Comparison of ENCODE assay signal across 8 mouse cellular contexts in the genomic region with DNA sequence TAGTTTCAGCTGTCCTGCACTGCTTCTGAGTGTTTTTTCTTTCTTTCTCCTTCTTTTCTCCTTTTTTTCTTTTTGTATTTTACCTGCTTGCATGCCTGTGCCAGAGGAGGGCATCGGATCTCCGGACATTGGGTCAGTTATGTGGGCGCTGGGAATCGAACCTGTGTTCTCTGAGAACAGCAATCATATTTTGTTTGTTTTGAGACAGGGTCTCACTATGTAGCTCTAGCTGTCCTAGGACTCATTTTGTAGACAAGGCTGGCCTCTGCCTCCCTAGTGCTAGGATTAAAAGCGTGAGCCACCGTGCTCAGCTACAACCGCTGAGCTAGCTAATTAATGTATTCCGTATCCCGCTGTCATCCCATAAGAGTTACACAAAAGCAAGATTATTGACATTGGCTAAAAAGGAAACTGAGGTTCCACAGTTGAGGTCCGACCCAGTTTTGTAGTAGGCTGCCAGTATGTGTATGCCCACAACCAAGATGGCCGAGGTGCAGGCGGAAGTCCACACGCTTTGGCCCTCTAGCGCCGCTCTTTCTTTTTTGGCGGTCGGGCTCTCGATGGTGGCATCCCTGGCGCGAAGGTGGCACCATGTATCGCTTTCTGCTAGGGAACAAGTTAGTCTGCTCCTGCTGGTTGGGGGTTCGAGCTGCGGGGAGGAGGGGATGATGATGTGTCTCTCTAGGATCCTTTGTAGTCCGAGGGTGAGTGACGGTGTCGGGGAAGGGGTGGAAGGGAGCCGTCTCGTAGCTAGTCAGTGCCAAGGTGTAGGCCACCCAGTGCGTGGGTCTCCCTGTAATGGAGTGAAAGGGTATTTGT. TPM values are rescaled to one million over a fixed set of nuclear protein-coding genes. Genes with fewer than 3 reads are reported as not detected.
DNase-seq lines count a peak whose midpoint lies in the region; ATAC-seq and TF ChIP-seq lines count a peak whose summit lies in the region.

No protein-coding gene starts in this region.

- peak overlapping the region; percentile 71 for H3K9ac ChIP-seq in lung, embryonic 15.5 days

- peak overlapping the region; percentile 76 for H3K4me2 ChIP-seq in lung, embryonic 15.5 days

- peak overlapping the region; percentile 95 for H3K27ac ChIP-seq in hindbrain, embryonic 10.5 days
- H3K27ac ChIP-seq in lung, embryonic 15.5 days, result peak overlapping the region; percentile 97
- peak overlapping the region; percentile 82 for H3K27ac ChIP-seq in olfactory bulb, adult 2 months (ENCODE audit: insufficient read depth, low read depth, low read length)

- no peaks in the 10 kb centered on the region for H3K9me3 ChIP-seq in G1E (replicated peaks)
- no peaks in the 10 kb centered on the region for H3K9me3 ChIP-seq in hindbrain, embryonic 10.5 days
- H3K9me3 ChIP-seq in lung, embryonic 15.5 days, result no peaks in the 10 kb centered on the region

- peaks cover 38% of the 10 kb centered on the region for H3K36me3 ChIP-seq in G1E (replicated peaks)
- H3K36me3 ChIP-seq in hindbrain, embryonic 10.5 days, result peaks cover 24% of the 10 kb centered on the region
- peaks cover 10% of the 10 kb centered on the region for H3K36me3 ChIP-seq in lung, embryonic 15.5 days

- no peak for TF ChIP-seq CTCF in G1E (IDR thresholded peaks at IDR 0.05; ENCODE audit: low read depth, low read length)
- TF ChIP-seq CTCF in olfactory bulb, adult 2 months (IDR thresholded peaks at IDR 0.05; ENCODE audit: insufficient read depth, low read depth, low read length), result no peak

- no peak for TF ChIP-seq POLR2A in olfactory bulb, adult 2 months (IDR thresholded peaks at IDR 0.05; ENCODE audit: insufficient read depth, low read depth, low read length)

- peaks cover 43% of the 10 kb centered on the region for H3K4me1 ChIP-seq in G1E (ENCODE audit: insufficient read depth, low read depth, low read length)
- peaks cover 53% of the 10 kb centered on the region for H3K4me1 ChIP-seq in hindbrain, embryonic 10.5 days (replicated peaks)
- peaks cover 31% of the 10 kb centered on the region for H3K4me1 ChIP-seq in lung, embryonic 15.5 days
- H3K4me1 ChIP-seq in olfactory bulb, adult 2 months (ENCODE audit: control insufficient read depth, insufficient read depth, low read length), result peaks cover 26% of the 10 kb centered on the region

- peak overlapping the region; percentile 83 for H3K4me3 ChIP-seq in G1E (ENCODE audit: low read depth, low read length)
- H3K4me3 ChIP-seq in hindbrain, embryonic 10.5 days, result peak overlapping the region; percentile 97
- peak overlapping the region; percentile 73 for H3K4me3 ChIP-seq in lung, embryonic 15.5 days
- peak overlapping the region; percentile 79 for H3K4me3 ChIP-seq in olfactory bulb, adult 2 months (ENCODE audit: insufficient read depth, low read depth, low read length)

- DNase-seq in G1E (ENCODE audit: low spot score), result no peak
- DNase-seq in cerebellum, adult 9-10 months, result peak; percentile 88
- DNase-seq in frontal cortex, adult 2 months (ENCODE audit: extremely low spot score in 1 of 2, low spot score in 1 of 2), result peak; percentile 65 to 83
- DNase-seq in hindbrain, embryonic 10.5 days (ENCODE audit: low spot score), result peak; percentile 83
- DNase-seq in layer of hippocampus, adult 9-10 months (ENCODE audit: low spot score), result peak; percentile 60
- peak; percentile 82 for DNase-seq in testis, postnatal 14 days (ENCODE audit: low spot score)

- no peak for ATAC-seq in G1E (ENCODE audit: extremely low read depth, insufficient number of reproducible peaks, low FRiP score, poor library complexity, severe bottlenecking)
- peak; percentile 32; the same call in 1 of the 2 replicates for ATAC-seq in lung, embryonic 15.5 days (ENCODE audit: borderline replicate concordance, extremely low read depth, low FRiP score, low TSS enrichment)

- under 1% methylated on average over 29 of the region's 29 CpGs for WGBS in hindbrain, embryonic 10.5 days
- WGBS in lung, embryonic 15.5 days, result under 1% methylated on average over 29 of the region's 29 CpGs
- WGBS in olfactory bulb, adult 2 months, result under 1% methylated on average over 29 of the region's 29 CpGs

- no peaks in the 10 kb centered on the region for H3K27me3 ChIP-seq in G1E (ENCODE audit: insufficient read depth, low read length)
- H3K27me3 ChIP-seq in hindbrain, embryonic 10.5 days (ENCODE audit: insufficient read depth, poor library complexity, severe bottlenecking), result no peaks in the 10 kb centered on the region
- no peaks in the 10 kb centered on the region for H3K27me3 ChIP-seq in lung, embryonic 15.5 days

RNA-seq across cellular contexts. Expression of gene Ier2, which starts 2.1 kb away (rescaled TPM):
- 60.5 and 64.9 TPM in 2 replicates for total RNA-seq in G1E (2014; fragmentation: Nextera tagmentation)
- 43.1 and 48.5 TPM in 2 replicates for total RNA-seq in G1E (2017)
- polyA plus RNA-seq in G1E (2012), result 112 and 119 TPM in 2 replicates
- polyA plus RNA-seq in frontal cortex, adult 2 months (2012; rRNA removed), result 11.1 and 21.5 TPM in 2 replicates
- 89.9 and 94.7 TPM in 2 replicates for polyA plus RNA-seq in hindbrain, embryonic 10.5 days (2016; fragmentation: Nextera tagmentation; extraction: Ambion mirVana)
- 91.2 and 92.0 TPM in 2 replicates for polyA plus RNA-seq in lung, embryonic 15.5 days (2015; fragmentation: Nextera tagmentation; extraction: Ambion mirVana)
- polyA plus RNA-seq in olfactory bulb, adult 2 months (2012; ENCODE audit: insufficient read depth, insufficient read length, low replicate concordance, missing spikeins), result not detected in 2 replicates

RNA-seq across cellular contexts. Expression of gene Trmt1, which starts 21.3 kb away (rescaled TPM):
- 63.3 and 64.9 TPM in 2 replicates for total RNA-seq in G1E (2014; fragmentation: Nextera tagmentation)
- total RNA-seq in G1E (2017), result 68.2 and 96.4 TPM in 2 replicates
- 244 and 260 TPM in 2 replicates for polyA plus RNA-seq in G1E (2012)
- 143 and 157 TPM in 2 replicates for polyA plus RNA-seq in frontal cortex, adult 2 months (2012; rRNA removed)
- 57.8 and 65.9 TPM in 2 replicates for polyA plus RNA-seq in hindbrain, embryonic 10.5 days (2016; fragmentation: Nextera tagmentation; extraction: Ambion mirVana)
- polyA plus RNA-seq in lung, embryonic 15.5 days (2015; fragmentation: Nextera tagmentation; extraction: Ambion mirVana), result 57.5 and 58.4 TPM in 2 replicates
- not detected in 2 replicates for polyA plus RNA-seq in olfactory bulb, adult 2 months (2012; ENCODE audit: insufficient read depth, insufficient read length, low replicate concordance, missing spikeins)

RNA-seq across cellular contexts. Expression of gene Nacc1, which starts 22.9 kb away (rescaled TPM):
- total RNA-seq in G1E (2014; fragmentation: Nextera tagmentation), result 120 and 125 TPM in 2 replicates
- 48.1 and 54.5 TPM in 2 replicates for total RNA-seq in G1E (2017)
- polyA plus RNA-seq in G1E (2012), result 207 and 224 TPM in 2 replicates
- 79.7 and 79.8 TPM in 2 replicates for polyA plus RNA-seq in frontal cortex, adult 2 months (2012; rRNA removed)
- 25.2 and 28.9 TPM in 2 replicates for polyA plus RNA-seq in hindbrain, embryonic 10.5 days (2016; fragmentation: Nextera tagmentation; extraction: Ambion mirVana)
- polyA plus RNA-seq in lung, embryonic 15.5 days (2015; fragmentation: Nextera tagmentation; extraction: Ambion mirVana), result 20.2 and 21.6 TPM in 2 replicates
- polyA plus RNA-seq in olfactory bulb, adult 2 months (2012; ENCODE audit: insufficient read depth, insufficient read length, low replicate concordance, missing spikeins), result not detected in 2 replicates

RNA-seq across cellular contexts. Expression of gene Lyl1, which starts 36.5 kb away (rescaled TPM):
- total RNA-seq in G1E (2014; fragmentation: Nextera tagmentation), result 136 and 138 TPM in 2 replicates
- 81.2 and 95.6 TPM in 2 replicates for total RNA-seq in G1E (2017)
- 550 and 561 TPM in 2 replicates for polyA plus RNA-seq in G1E (2012)
- polyA plus RNA-seq in frontal cortex, adult 2 months (2012; rRNA removed), result 2.9 and 4.1 TPM in 2 replicates
- 5.6 and 6.5 TPM in 2 replicates for polyA plus RNA-seq in hindbrain, embryonic 10.5 days (2016; fragmentation: Nextera tagmentation; extraction: Ambion mirVana)
- polyA plus RNA-seq in lung, embryonic 15.5 days (2015; fragmentation: Nextera tagmentation; extraction: Ambion mirVana), result 11.9 and 12.1 TPM in 2 replicates
- polyA plus RNA-seq in olfactory bulb, adult 2 months (2012; ENCODE audit: insufficient read depth, insufficient read length, low replicate concordance, missing spikeins), result not detected in 2 replicates

RNA-seq across cellular contexts. Expression of gene G430095P16Rik, which starts 58.0 kb away (rescaled TPM):
- total RNA-seq in G1E (2014; fragmentation: Nextera tagmentation), result 39.9 and 54.3 TPM in 2 replicates
- total RNA-seq in G1E (2017), result 11.0 and 11.3 TPM in 2 replicates
- 35.2 and 42.7 TPM in 2 replicates for polyA plus RNA-seq in G1E (2012)
- polyA plus RNA-seq in frontal cortex, adult 2 months (2012; rRNA removed), result 0.36 TPM in 1 of 2 replicates, not detected in the other
- 0.54 and 1.9 TPM in 2 replicates for polyA plus RNA-seq in hindbrain, embryonic 10.5 days (2016; fragmentation: Nextera tagmentation; extraction: Ambion mirVana)
- 3.4 and 4.4 TPM in 2 replicates for polyA plus RNA-seq in lung, embryonic 15.5 days (2015; fragmentation: Nextera tagmentation; extraction: Ambion mirVana)
- polyA plus RNA-seq in olfactory bulb, adult 2 months (2012; ENCODE audit: insufficient read depth, insufficient read length, low replicate concordance, missing spikeins), result not detected in 2 replicates

Comparison
In these comparisons a context has a peak if more than half of its experiments do, and no peak if none do; other contexts are left out.
1. RNA of gene Ier2, which starts 2.1 kb away (polyA plus RNA-seq): 112 to 119 TPM in G1E, 91.2 to 92.0 TPM in lung, embryonic 15.5 days, 89.9 to 94.7 TPM in hindbrain, embryonic 10.5 days and 11.1 to 21.5 TPM in frontal cortex, adult 2 months; not detected in olfactory bulb, adult 2 months; every median in the first group is over 10 times any median in the second.
2. Peak in every context shown above with its lines, with median percentiles within 50 percentile points of each other: H3K4me3 ChIP-seq and H3K27ac ChIP-seq.